Mouse (Mus musculus) limb, embryonic 15.5 days (tissue): ENCODE measurements at regions not wholly inside any gene's neighbourhood (a gene's known extent, or its start where the extent isn't known, plus 50 kb on each side); places are given as distances from the start of the nearest gene placed in this dataset.

ENCODE experiments used
- ATAC-seq: fragments of 200-750 bp; cut with Nextera tagmentation; 2 replicates; pipeline ENCODE4 v1.8.0; 2017; ENCODE audit warnings: low read depth, moderate TSS enrichment; ENCODE audit not compliant: insufficient number of reproducible peaks, low FRiP score, low TSS enrichment
- H3K27ac ChIP-seq: fragments of 300-500 bp; sonication (generic); 2 replicates; pipeline ENCODE4 v1.5.1; 2015; ENCODE audit warnings: moderate library complexity, mild to moderate bottlenecking, inconsistent platforms
- H3K27me3 ChIP-seq: fragments of 300-500 bp; sonication (generic); 2 replicates; pipeline ENCODE4 v1.6.1; 2015; ENCODE audit warnings: inconsistent platforms
- H3K36me3 ChIP-seq: fragments of 300-500 bp; sonication (generic); 2 replicates; pipeline ENCODE4 v1.6.1; 2015; ENCODE audit warnings: inconsistent platforms
- H3K4me1 ChIP-seq: fragments of 300-500 bp; sonication (generic); 2 replicates; pipeline ENCODE4 v1.6.1; 2015; ENCODE audit warnings: inconsistent platforms
- H3K4me2 ChIP-seq: fragments of 300-500 bp; sonication (generic); 2 replicates; pipeline ENCODE4 v1.6.1; 2015; ENCODE audit warnings: mild to moderate bottlenecking, inconsistent platforms
- H3K4me3 ChIP-seq: fragments of 300-500 bp; sonication (generic); 2 replicates; pipeline ENCODE4 v1.5.1; 2015; ENCODE audit warnings: mild to moderate bottlenecking, inconsistent platforms
- H3K9ac ChIP-seq: fragments of 300-500 bp; sonication (generic); 2 replicates; pipeline ENCODE4 v1.6.1; 2015; ENCODE audit warnings: inconsistent platforms
- H3K9me3 ChIP-seq: fragments of 300-500 bp; sonication (generic); 2 replicates; pipeline ENCODE4 v1.6.1; 2016; ENCODE audit warnings: inconsistent platforms
- WGBS: fragments of 180-500 bp; shearing (Covaris S2); methylation state at CpG from one replicate; pipeline ENCODE4 v1.1.7; 2015; 5-methylcytosine and 5-hydroxymethylcytosine counted together

DNA sequence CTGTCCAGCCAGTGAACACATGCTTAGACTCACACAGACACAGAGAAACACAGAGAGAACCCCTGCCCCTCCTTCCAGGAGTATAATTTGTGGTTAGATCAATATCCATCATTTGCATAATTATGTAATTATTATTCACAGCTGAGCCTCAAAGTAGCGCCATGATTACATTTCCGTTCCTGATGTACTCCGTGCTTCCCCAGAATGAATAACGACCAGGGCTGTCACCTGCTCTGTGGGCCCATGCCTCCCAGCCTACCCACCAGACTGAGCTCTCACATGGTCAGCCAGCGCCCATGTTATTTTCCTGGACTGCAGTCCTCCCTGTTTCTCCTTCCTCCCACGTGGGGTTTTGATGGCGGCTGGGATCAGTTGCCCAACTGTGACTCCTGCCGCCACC, 388.2 kb upstream of the Kcnab2 start:
- no peak overlapping the region for H3K4me3 ChIP-seq
- H3K36me3 ChIP-seq: no peaks in the 10 kb centered on the region
- no peak for ATAC-seq
- WGBS: 91% methylated on average over 8 of the region's 8 CpGs
- H3K9ac ChIP-seq: no peak overlapping the region
- no peak overlapping the region for H3K27ac ChIP-seq
- no peaks in the 10 kb centered on the region for H3K4me1 ChIP-seq
- H3K27me3 ChIP-seq: no peaks in the 10 kb centered on the region
- no peaks in the 10 kb centered on the region for H3K9me3 ChIP-seq
- no peak overlapping the region for H3K4me2 ChIP-seq

DNA sequence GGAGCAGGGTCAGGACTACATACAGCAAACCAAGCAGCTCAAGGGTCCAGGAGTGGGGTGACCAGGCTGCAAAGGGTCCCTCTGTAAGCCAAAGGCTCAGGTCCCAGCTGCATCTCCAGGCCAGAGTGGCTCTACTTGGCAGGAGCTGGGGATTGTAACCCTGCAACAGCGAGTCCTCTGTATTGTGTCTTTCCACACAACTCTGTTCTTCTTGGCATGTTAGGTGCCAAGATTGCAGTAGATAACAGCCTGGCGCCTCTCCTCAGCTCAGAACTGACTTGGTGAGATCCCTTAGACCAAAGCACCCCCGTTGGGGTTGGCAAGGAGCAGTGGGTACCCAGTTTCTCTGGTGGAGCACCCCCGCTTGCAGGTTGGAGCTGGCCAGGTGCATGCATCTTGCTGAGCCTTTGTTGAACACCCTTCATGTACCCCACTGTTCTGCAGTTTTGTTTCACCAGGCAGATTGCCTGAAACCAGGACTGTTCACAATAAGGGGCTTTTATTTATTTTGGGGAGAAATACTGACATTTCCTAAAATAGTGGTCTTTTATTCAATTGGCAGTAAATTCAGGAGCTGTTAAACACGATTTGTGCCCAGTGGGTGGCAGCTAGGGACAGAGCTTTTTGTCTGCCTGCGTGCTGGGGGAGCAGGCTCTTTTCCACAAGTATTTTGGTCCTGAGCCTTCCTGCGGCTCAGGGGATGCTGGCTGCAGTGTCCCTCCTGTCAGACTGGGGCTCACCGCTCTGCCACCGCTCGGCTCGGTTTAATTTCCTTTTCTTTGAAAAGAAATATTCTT, 385.3 kb upstream of the Kcnab2 start:
- Histone ChIP-seq H3K9ac (no peak overlapping the region), H3K27me3 (no peaks in the 10 kb centered on the region), H3K36me3 (no peaks in the 10 kb centered on the region), H3K27ac (no peak overlapping the region), H3K4me1 (no peaks in the 10 kb centered on the region), H3K4me2 (no peak overlapping the region), H3K4me3 (no peak overlapping the region), H3K9me3 (no peaks in the 10 kb centered on the region)
- no peak for ATAC-seq
- WGBS: 58% methylated on average over 11 of the region's 11 CpGs

DNA sequence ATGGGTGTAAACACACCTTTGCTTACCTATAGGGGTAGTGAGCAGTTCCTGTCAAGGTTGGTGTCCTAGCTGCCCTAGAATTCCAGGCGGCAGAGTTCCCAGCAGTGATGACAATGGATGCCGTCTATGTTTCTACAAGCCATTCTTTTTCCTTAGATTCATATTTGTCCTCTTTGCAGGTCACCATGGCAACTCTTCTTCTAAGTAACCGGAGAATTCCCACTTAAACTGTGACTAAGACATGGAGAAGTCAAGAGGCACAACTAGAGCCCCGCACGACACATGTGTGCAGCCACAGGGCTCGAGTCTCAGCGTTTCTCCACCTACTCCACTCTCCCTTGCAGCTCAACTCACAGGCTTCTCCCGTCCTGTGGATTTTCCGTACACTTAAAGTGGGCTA, 381.5 kb upstream of the Kcnab2 start:
- Histone ChIP-seq H3K36me3 (no peaks in the 10 kb centered on the region), H3K4me3 (no peak overlapping the region), H3K27ac (no peak overlapping the region), H3K4me1 (no peaks in the 10 kb centered on the region), H3K27me3 (no peaks in the 10 kb centered on the region), H3K9ac (no peak overlapping the region), H3K9me3 (no peaks in the 10 kb centered on the region), H3K4me2 (no peak overlapping the region)
- no peak for ATAC-seq
- 81% methylated on average over 9 of the region's 9 CpGs for WGBS

DNA sequence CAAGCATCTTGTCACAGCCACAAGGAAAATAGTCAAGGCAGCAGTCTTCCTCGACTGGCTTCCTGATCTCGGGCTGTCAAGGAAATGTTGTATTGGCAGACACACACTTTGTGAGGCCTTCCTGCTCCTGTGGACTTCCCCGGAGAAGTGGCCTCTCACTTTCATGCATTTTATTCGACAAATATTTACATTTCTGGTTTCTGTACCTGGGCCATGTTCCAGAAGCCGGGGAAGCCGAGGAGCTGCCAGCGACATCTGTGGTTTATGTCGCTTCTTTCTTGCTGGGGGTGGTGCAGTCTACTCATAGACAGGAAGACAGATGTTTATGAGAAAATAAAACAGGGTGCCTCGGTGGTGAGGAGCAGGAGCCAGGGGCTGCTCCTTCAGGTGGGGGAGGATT, 372.5 kb upstream of the Kcnab2 start:
- Histone ChIP-seq H3K9ac (no peak overlapping the region), H3K36me3 (no peaks in the 10 kb centered on the region), H3K4me2 (no peak overlapping the region), H3K27ac (no peak overlapping the region), H3K9me3 (no peaks in the 10 kb centered on the region), H3K4me1 (no peaks in the 10 kb centered on the region), H3K27me3 (no peaks in the 10 kb centered on the region), H3K4me3 (no peak overlapping the region)
- WGBS: 44% methylated on average over 9 of the region's 9 CpGs
- ATAC-seq: no peak

DNA sequence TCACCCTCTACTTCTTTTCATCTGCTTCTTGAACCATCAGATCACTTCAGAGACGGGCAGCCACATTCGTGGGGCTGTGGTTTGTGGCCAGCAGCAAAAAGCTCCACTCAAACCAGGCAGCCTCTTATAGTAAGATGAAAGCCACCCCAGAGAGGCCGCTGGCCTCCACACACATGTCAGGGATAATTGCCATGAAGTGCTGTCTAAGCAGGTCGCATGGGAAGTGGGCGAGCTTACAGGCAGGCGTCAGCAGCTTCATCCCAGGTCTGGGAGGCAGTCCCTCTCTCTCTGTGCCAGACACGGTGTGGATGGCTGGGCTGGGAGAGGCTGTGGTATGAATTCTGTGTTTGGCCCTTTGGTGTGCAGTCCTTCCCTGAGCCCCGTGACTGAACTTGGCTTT, 358.4 kb upstream of the Kcnab2 start:
- WGBS: 42% methylated on average over 8 of the region's 8 CpGs
- ATAC-seq: no peak

DNA sequence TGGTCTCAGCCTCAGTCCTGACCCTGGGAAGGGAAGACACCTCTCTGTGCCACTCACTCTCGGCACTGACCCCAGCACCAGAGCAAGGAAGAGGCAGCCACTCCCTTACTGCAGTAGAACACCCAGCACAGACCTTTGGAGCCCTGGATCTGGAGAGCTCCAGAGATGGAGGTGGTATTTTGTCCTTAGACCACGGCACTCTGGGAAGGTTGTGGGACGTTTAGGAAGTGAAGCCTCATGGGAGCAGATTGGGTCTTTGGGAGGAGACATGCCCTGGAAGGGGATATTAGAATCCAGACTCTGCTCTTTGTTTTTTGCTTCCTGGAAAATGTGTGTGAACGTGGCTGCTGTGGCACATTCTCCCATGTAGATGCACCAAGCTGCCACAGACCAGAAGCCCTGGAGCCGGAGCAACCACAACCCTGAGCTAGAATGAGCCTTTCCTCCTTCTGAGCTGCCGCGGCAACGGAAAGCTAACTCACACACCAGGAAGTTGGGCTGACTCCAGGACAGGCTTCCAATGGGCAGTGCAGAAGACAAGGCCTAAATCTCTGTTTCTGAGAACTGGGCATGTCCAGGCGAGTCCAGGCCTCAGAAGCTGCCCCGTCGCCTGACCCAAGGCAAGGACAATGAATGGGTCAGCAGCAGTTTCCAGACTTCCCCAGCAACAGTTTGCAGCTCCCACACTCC, 356.9 kb upstream of the Kcnab2 start:
- Histone ChIP-seq H3K9me3 (no peaks in the 10 kb centered on the region), H3K4me1 (peaks cover 8% of the 10 kb centered on the region; the same call in 1 of the 2 replicates), H3K27me3 (peaks cover 8% of the 10 kb centered on the region; the same call in 1 of the 2 replicates), H3K27ac (no peak overlapping the region), H3K4me2 (no peak overlapping the region), H3K4me3 (no peak overlapping the region), H3K36me3 (no peaks in the 10 kb centered on the region), H3K9ac (no peak overlapping the region)
- 62% methylated on average over 11 of the region's 11 CpGs for WGBS
- no peak for ATAC-seq

More for the DNA sequence above, 358.4 kb upstream of the Kcnab2 start:
- no peaks in the 10 kb centered on the region for H3K9me3 ChIP-seq
- peaks cover 8% of the 10 kb centered on the region; the same call in 1 of the 2 replicates for H3K27me3 ChIP-seq
- no peak overlapping the region for H3K4me2 ChIP-seq
- H3K4me3 ChIP-seq: no peak overlapping the region
- no peaks in the 10 kb centered on the region for H3K36me3 ChIP-seq
- H3K27ac ChIP-seq: no peak overlapping the region
- no peak overlapping the region for H3K9ac ChIP-seq
- H3K4me1 ChIP-seq: peaks cover 8% of the 10 kb centered on the region; the same call in 1 of the 2 replicates

DNA sequence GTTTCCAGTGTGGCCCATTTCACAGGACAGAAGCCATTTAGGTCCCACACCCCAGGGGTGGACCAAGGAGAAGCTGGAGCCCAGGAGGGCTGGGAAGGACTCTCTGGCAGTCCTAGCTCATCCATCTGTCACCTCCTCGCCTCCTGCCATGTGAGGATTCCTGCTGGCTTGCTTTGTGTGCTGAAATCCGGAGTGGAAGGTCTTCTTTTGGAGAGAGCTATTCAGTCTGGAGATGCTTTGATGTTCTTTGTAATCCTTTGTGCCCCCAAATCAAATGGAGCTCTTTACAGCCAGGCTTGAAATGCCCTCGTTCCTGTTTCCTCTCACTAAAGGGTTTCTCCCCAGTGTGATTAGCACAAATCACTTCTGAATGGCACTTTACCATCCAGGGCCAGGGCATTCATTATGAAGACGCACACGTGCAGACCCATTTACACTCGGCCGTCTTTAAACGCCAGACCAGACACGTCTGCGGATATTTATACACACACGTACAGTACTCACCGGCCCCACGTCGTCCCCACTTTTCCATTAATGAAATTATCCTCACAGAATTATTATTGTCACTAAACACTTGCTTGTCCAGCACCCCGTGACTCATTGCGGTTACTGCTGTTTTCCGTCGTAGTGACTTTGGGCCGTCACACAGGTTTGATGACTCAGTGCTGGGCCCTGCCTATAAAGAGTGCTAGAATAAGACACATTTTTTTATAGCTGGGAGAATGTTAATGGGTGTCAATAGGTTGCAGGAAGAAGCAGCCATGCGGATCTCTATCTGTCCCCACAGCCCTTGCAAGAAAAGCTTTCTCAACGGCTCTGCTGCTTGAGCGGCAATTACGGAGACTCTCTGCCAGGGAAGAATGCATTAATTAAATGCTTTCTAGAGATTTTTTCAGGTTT, 356.0 kb upstream of the Kcnab2 start:
- Histone ChIP-seq H3K4me2 (no peak overlapping the region), H3K27ac (no peak overlapping the region), H3K36me3 (no peaks in the 10 kb centered on the region), H3K4me3 (no peak overlapping the region), H3K4me1 (peaks cover 8% of the 10 kb centered on the region; the same call in 1 of the 2 replicates), H3K9me3 (no peaks in the 10 kb centered on the region), H3K9ac (no peak overlapping the region), H3K27me3 (peaks cover 8% of the 10 kb centered on the region; the same call in 1 of the 2 replicates)
- WGBS: 34% methylated on average over 23 of the region's 23 CpGs
- no peak for ATAC-seq

DNA sequence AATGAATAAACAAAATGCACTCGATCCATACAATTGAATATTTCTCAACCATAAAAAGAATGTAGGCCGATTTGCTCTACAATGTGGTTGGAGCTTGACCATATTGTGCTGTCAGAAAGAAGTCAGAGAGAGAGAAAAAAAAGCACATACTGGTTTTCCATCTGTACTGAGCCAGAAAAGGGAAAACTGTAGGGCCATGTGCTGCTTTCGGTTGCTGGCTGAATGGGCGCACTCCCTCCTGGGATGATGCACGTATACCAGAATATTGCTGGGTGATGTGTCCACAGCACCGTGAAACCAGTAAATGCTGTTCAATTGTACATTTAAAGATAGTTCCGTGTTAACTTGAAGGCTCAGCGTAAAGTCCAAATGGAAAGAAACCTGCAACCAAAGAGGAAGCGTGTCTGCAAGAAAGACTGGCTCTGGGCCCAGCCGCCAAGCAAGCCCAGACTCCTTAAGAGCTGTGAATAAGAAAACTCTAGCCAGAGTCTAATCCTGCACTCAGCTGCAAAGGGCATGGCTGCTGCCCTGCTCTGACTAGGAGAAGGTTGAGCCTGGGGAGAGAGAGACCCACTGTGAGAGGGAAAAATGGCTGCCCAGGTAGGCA, 355.2 kb upstream of the Kcnab2 start:
- Histone ChIP-seq H3K4me1 (peaks cover 8% of the 10 kb centered on the region; the same call in 1 of the 2 replicates), H3K4me3 (no peak overlapping the region), H3K4me2 (no peak overlapping the region), H3K36me3 (no peaks in the 10 kb centered on the region), H3K27me3 (peaks cover 8% of the 10 kb centered on the region; the same call in 1 of the 2 replicates), H3K9ac (no peak overlapping the region), H3K9me3 (no peaks in the 10 kb centered on the region), H3K27ac (no peak overlapping the region)
- no peak for ATAC-seq
- 68% methylated on average over 10 of the region's 10 CpGs for WGBS

DNA sequence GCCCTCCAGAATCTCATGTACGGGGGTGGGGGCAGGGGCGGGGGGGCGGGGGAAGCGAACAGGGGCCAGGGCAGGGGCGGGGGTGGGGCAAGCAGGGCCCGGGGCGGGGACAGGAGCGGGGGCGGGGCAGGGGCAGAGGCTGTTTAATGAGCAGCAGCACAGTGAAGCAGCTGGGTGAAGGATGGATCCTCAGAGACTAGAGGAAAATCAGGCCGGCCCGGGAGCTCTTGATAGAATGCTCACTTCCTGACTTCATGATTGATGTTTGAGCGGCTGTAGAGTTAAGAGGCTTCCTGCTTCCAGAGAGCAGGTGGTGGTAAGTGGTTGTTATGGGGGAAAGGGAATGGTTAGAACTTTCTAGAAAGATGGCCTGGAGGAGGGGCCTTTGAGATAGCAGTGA, 347.5 kb upstream of the Kcnab2 start:
- Histone ChIP-seq H3K9me3 (no peaks in the 10 kb centered on the region), H3K36me3 (no peaks in the 10 kb centered on the region)
- WGBS: 29% methylated on average over 10 of the region's 12 CpGs

DNA sequence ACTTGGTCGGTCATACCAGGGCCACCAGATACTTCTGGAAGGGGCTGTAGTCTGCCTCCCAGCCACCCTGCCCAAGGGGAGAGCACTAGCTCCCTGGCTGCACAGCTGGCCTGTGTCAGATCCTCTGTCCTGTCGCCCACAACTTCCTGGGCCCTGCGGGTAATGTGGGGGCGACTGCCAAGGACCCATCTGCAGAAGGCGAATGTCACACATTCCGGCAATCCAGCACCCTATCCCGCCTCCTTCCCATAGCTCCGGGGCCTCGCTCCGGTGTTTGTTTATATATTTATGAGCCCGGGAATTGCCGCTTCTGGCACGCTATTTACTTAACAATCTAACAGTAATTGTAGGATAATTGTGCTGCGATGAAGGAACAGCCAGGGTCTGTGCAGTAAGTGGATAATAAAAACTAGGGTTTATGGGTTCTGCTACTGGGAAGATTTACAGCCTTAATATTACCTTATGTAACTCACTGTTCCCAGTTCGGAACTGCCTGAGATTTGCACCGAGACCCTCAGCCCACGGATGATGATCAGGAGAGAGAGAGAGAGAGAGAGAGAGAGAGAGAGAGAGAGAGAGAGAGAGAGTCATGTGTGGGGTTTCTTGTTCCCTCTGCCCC, 338.6 kb upstream of the Kcnab2 start:
- H3K27me3 ChIP-seq: peaks cover 9% of the 10 kb centered on the region; the same call in 1 of the 2 replicates
- no peak overlapping the region for H3K27ac ChIP-seq
- no peak overlapping the region for H3K4me3 ChIP-seq
- H3K4me2 ChIP-seq: no peak overlapping the region
- 23% methylated on average over 17 of the region's 17 CpGs for WGBS
- ATAC-seq: no peak
- H3K9me3 ChIP-seq: no peaks in the 10 kb centered on the region
- H3K36me3 ChIP-seq: no peaks in the 10 kb centered on the region
- no peaks in the 10 kb centered on the region for H3K4me1 ChIP-seq
- no peak overlapping the region for H3K9ac ChIP-seq

More for the DNA sequence above, 347.5 kb upstream of the Kcnab2 start:
- no peak overlapping the region for H3K9ac ChIP-seq
- no peaks in the 10 kb centered on the region for H3K4me1 ChIP-seq
- no peak overlapping the region for H3K4me3 ChIP-seq
- ATAC-seq: no peak
- no peak overlapping the region for H3K4me2 ChIP-seq
- no peak overlapping the region for H3K27ac ChIP-seq
- peaks cover 5% of the 10 kb centered on the region; the same call in 1 of the 2 replicates for H3K27me3 ChIP-seq

DNA sequence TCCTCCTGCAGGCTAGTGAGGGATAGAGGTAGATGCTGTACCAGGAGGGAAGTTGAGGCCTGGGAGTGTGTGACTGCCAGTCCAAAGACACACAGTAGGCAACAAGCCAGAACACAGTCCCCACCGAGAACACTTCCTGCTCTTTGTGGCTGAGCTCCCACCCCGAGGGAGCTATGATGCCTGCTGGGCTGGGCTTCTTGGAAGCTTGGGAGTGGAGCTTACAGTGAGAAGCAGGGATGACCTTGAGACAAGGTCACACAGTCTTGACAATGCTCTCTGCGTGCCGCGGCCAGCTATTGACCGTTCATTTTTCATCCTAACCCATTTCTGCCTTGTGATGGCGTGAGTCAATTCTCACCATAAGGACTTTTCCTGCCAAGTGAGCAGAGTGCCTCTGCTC, 328.9 kb upstream of the Kcnab2 start:
- Histone ChIP-seq H3K9ac (no peak overlapping the region), H3K9me3 (no peaks in the 10 kb centered on the region), H3K4me2 (no peak overlapping the region), H3K27me3 (no peaks in the 10 kb centered on the region), H3K36me3 (no peaks in the 10 kb centered on the region), H3K27ac (no peak overlapping the region), H3K4me3 (no peak overlapping the region), H3K4me1 (no peaks in the 10 kb centered on the region)
- ATAC-seq: no peak
- WGBS: 82% methylated on average over 7 of the region's 7 CpGs
